Mouse (Mus musculus): Measurements from ENCODE around the gene Unc13a. TPM values are rescaled to one million over a fixed set of nuclear protein-coding genes. Genes with fewer than 3 reads are reported as not detected.

The Unc13a gene
- polyA plus RNA-seq, 1 experiment from 2014 or later: 0.68 TPM

DNA sequence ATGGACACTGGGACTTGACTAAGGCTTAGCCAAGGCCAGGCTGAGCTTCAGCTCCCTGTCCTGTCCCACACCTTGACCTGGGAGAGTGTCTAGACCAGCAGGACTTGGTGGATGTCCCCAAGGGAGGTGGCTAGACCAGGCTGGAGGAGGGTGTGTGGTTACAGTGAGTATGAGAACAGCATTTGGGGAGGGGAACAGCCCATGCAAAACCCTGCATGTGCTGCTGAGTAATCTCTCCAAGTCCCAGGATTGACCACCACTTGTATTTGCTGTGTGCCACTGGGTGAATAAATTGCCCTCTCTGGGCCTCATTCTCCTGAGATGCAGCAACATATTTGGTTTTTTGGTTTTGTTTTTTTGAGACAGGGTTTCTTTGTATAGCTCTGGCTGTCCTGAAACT, 73.2 kb downstream of the Unc13a start:
- no peak for ATAC-seq (ENCODE audit: low read depth)
- Histone ChIP-seq H3K27ac (ENCODE audit: low read length) (no peak overlapping the region), H3K4me2 (ENCODE audit: low read depth, low read length) (no peak overlapping the region), H3K9ac (ENCODE audit: low read length) (no peak overlapping the region), H3K9me3 (ENCODE audit: control insufficient read depth, low read length) (no peaks in the 10 kb centered on the region), H3K4me1 (replicated peaks; ENCODE audit: control insufficient read depth, insufficient read depth, low read length) (peaks cover 21% of the 10 kb centered on the region), H3K4me3 (ENCODE audit: low read length) (no peak overlapping the region), H3K27me3 (ENCODE audit: control insufficient read depth, insufficient read depth, low read depth, low read length) (peaks cover 19% of the 10 kb centered on the region), H3K36me3 (ENCODE audit: control insufficient read depth, insufficient read depth, low read length) (no peaks in the 10 kb centered on the region)

DNA sequence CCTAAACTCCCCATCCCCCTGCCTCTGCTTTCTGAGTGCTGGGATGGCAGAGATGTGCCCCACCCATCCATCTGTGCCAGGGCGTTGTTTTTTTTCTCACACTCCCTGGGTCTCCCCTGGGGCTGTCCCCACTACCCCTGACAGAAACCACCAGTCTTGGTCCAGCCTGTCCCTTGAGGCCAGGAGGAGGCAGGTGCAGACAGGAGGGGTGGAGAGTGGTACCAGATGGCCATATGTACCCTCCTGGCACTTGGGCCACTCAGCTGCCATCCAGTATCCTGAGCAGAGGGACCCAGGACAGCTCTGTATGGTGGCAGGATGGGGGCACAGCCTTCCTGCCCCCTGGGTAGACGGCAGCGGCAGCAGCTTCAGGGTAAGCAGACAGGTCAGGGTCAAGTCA, 74.1 kb downstream of the Unc13a start, which contains the start of gene Fam129c:
Gene Fam129c (plus strand): TSS at position 198 of the 400 bp plus-strand sequence.
- Histone ChIP-seq H3K9ac (ENCODE audit: low read length) (no peak within 1 kb of the TSS), H3K4me1 (replicated peaks; ENCODE audit: control insufficient read depth, insufficient read depth, low read length) (peaks cover 20% of the 10 kb centered on the region), H3K4me2 (ENCODE audit: low read depth, low read length) (no peak within 1 kb of the TSS), H3K4me3 (ENCODE audit: low read length) (no peak within 1 kb of the TSS), H3K27me3 (ENCODE audit: control insufficient read depth, insufficient read depth, low read depth, low read length) (peaks cover 15% of the 10 kb centered on the region), H3K9me3 (ENCODE audit: control insufficient read depth, low read length) (no peaks in the 10 kb centered on the region), H3K36me3 (ENCODE audit: control insufficient read depth, insufficient read depth, low read length) (no peaks in the 10 kb centered on the region), H3K27ac (ENCODE audit: low read length) (no peak within 1 kb of the TSS)
- 84% methylated on average over 3 of the region's 3 CpGs for WGBS
- no peak for ATAC-seq (ENCODE audit: low read depth)

DNA sequence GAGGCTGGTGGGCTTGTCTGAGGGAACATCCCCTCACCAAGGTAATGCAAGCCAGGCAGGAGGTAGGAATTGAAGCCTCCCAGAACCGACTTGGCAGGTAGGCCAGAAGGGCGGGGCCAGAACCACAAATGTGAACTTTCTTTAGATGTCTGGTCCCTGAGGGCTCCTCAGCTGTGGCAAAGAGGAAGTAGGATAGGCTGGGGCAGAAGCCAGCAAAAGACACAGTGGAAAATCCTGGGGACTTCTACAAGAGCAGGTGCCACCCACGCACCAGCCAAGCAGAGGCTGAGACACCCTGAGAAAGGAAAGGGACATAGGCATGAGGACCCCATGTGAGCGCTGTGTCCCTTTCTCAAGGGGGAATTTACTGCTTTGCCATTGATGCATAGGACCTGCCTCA, 74.8 kb downstream of the Unc13a start:
- WGBS: 75% methylated on average over 4 of the region's 4 CpGs

DNA sequence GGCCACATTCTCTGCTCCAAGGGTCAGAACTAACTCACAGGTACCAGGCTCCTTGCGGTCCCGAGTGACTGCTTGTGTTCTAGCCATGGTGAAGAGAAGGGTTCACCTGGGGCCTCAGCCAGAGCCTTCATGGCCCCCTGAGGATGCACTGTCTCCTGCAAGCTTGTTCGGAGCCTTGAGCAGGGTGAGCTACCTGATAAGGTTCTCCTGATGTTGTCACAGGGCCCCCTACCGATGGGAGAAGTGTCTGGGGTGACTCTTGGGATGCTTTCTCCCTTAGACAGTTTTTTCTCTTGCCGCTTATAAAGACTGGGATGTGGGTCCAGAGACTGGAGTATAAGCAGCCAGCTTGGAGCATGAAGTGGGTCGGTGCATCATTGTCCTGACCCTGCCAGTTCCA, 75.2 kb downstream of the Unc13a start:
- no peak overlapping the region for H3K4me2 ChIP-seq (ENCODE audit: low read depth, low read length)
- no peak for ATAC-seq (ENCODE audit: low read depth)

More for the DNA sequence above, 74.8 kb downstream of the Unc13a start:
- ATAC-seq (ENCODE audit: low read depth): no peak
- no peak overlapping the region for H3K9ac ChIP-seq (ENCODE audit: low read length)
- H3K4me3 ChIP-seq (ENCODE audit: low read length): no peak overlapping the region
- no peak overlapping the region for H3K4me2 ChIP-seq (ENCODE audit: low read depth, low read length)
- no peak overlapping the region for H3K27ac ChIP-seq (ENCODE audit: low read length)
- H3K36me3 ChIP-seq (ENCODE audit: control insufficient read depth, insufficient read depth, low read length): no peaks in the 10 kb centered on the region
- no peaks in the 10 kb centered on the region for H3K9me3 ChIP-seq (ENCODE audit: control insufficient read depth, low read length)
- peaks cover 9% of the 10 kb centered on the region; the same call in 1 of the 2 replicates for H3K27me3 ChIP-seq (ENCODE audit: control insufficient read depth, insufficient read depth, low read depth, low read length)
- H3K4me1 ChIP-seq (replicated peaks; ENCODE audit: control insufficient read depth, insufficient read depth, low read length): peaks cover 15% of the 10 kb centered on the region

DNA sequence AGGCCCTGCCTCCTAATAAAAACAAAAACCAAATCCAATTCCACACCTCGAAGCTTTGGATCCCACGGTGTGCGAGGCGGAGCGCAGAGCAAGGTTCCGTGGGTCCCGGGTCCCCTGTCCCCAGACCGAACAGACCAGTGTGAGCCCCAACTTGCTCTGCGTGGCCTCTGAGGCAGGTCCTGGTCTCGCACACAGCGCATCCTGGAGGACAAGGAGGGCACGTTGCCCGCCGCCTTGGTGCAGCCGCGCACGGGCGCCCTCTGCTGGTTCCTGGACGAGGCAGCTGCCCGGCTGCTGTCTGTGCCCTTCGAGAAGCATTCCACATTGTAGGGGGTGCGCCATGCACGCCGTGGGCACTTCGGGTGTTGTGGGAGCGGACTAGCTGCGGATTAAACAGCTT, 75.7 kb downstream of the Unc13a start:
- Histone ChIP-seq H3K36me3 (ENCODE audit: control insufficient read depth, insufficient read depth, low read length) (no peaks in the 10 kb centered on the region), H3K4me1 (replicated peaks; ENCODE audit: control insufficient read depth, insufficient read depth, low read length) (peaks cover 20% of the 10 kb centered on the region), H3K9me3 (ENCODE audit: control insufficient read depth, low read length) (no peaks in the 10 kb centered on the region), H3K4me3 (ENCODE audit: low read length) (no peak overlapping the region), H3K4me2 (ENCODE audit: low read depth, low read length) (peak overlapping the region; percentile 1; the same call in 1 of the 2 replicates), H3K9ac (ENCODE audit: low read length) (no peak overlapping the region; the same call in 1 of the 2 replicates), H3K27ac (ENCODE audit: low read length) (no peak overlapping the region), H3K27me3 (ENCODE audit: control insufficient read depth, insufficient read depth, low read depth, low read length) (peaks cover 2% of the 10 kb centered on the region; the same call in 1 of the 2 replicates)
- WGBS: 8% methylated on average over 27 of the region's 27 CpGs
- ATAC-seq (ENCODE audit: low read depth): peak; percentile 26

More for the DNA sequence above, 75.2 kb downstream of the Unc13a start:
- no peaks in the 10 kb centered on the region for H3K36me3 ChIP-seq (ENCODE audit: control insufficient read depth, insufficient read depth, low read length)
- 52% methylated on average over 6 of the region's 6 CpGs for WGBS
- no peak overlapping the region; the same call in 1 of the 2 replicates for H3K9ac ChIP-seq (ENCODE audit: low read length)
- no peak overlapping the region for H3K4me3 ChIP-seq (ENCODE audit: low read length)
- H3K27me3 ChIP-seq (ENCODE audit: control insufficient read depth, insufficient read depth, low read depth, low read length): peaks cover 5% of the 10 kb centered on the region; the same call in 1 of the 2 replicates
- H3K9me3 ChIP-seq (ENCODE audit: control insufficient read depth, low read length): no peaks in the 10 kb centered on the region
- H3K4me1 ChIP-seq (replicated peaks; ENCODE audit: control insufficient read depth, insufficient read depth, low read length): peaks cover 15% of the 10 kb centered on the region
- no peak overlapping the region for H3K27ac ChIP-seq (ENCODE audit: low read length)

DNA sequence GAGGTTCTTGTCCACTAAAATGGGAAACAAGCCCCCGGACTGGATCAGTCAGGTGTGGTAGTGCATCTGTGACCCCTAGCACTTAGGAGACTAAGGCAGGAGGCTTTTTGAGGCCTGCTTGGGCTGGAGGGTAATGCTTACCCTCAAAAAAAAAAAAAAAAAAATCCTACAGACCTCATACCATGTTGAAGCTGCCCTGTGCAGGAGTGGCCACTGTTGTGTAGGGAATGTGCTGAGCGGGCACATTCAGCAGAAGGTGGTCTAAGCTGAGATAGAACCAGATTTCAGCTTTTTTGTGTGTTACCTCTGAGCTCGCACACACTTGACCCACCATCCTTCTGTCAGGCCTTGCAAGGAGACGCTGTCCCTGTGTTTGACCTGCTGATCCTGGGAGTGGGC, 77.2 kb downstream of the Unc13a start:
- ATAC-seq (ENCODE audit: low read depth): no peak
- no peaks in the 10 kb centered on the region for H3K36me3 ChIP-seq (ENCODE audit: control insufficient read depth, insufficient read depth, low read length)
- peaks cover 21% of the 10 kb centered on the region for H3K4me1 ChIP-seq (replicated peaks; ENCODE audit: control insufficient read depth, insufficient read depth, low read length)
- no peak overlapping the region for H3K4me2 ChIP-seq (ENCODE audit: low read depth, low read length)
- H3K27me3 ChIP-seq (ENCODE audit: control insufficient read depth, insufficient read depth, low read depth, low read length): no peaks in the 10 kb centered on the region
- H3K9ac ChIP-seq (ENCODE audit: low read length): no peak overlapping the region
- H3K4me3 ChIP-seq (ENCODE audit: low read length): no peak overlapping the region
- H3K27ac ChIP-seq (ENCODE audit: low read length): no peak overlapping the region
- 96% methylated on average over 4 of the region's 4 CpGs for WGBS
- H3K9me3 ChIP-seq (ENCODE audit: control insufficient read depth, low read length): no peaks in the 10 kb centered on the region

DNA sequence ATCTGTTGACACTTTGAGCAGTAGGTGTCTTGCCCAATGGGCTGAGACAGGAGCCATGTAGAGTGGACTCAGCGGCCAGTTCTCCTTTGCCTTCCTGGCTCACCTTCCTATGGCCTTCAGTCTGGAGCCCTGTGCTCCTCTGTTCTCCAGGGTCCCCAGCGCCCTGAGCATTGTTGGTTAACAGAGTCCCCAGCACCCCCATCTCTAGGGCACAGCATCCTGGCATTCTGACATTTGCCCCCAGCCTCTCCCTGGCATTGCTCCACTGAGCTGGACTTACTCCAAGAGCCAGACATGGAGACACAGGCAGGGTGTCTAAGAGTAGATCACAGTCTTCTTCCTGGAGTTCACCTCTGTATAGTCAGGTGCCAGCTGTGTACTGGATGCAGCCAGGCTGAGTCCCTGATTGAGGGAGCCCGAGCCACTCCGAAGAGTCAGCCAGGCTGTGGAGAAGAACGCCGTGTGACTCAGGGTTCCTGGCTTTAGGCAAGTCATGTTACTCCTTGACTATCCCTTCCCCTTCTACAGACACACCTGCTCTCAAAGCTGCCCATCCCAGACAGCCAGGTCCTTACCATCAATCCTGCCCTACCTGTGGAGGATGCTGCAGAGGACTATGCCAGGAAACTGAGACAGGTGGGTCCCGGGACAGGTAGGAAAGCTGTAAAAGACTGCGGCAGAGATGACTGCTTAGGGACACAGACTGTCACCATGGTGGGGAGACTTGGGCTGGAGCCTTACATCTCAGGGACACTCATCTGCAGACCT, 77.8 kb downstream of the Unc13a start:
- Histone ChIP-seq H3K4me2 (ENCODE audit: low read depth, low read length) (no peak overlapping the region), H3K27me3 (ENCODE audit: control insufficient read depth, insufficient read depth, low read depth, low read length) (no peaks in the 10 kb centered on the region), H3K36me3 (ENCODE audit: control insufficient read depth, insufficient read depth, low read length) (no peaks in the 10 kb centered on the region), H3K4me1 (replicated peaks; ENCODE audit: control insufficient read depth, insufficient read depth, low read length) (peaks cover 21% of the 10 kb centered on the region), H3K9ac (ENCODE audit: low read length) (no peak overlapping the region; the same call in 1 of the 2 replicates), H3K4me3 (ENCODE audit: low read length) (no peak overlapping the region), H3K9me3 (ENCODE audit: control insufficient read depth, low read length) (no peaks in the 10 kb centered on the region), H3K27ac (ENCODE audit: low read length) (no peak overlapping the region)
- ATAC-seq (ENCODE audit: low read depth): no peak
- WGBS: 84% methylated on average over 8 of the region's 8 CpGs

DNA sequence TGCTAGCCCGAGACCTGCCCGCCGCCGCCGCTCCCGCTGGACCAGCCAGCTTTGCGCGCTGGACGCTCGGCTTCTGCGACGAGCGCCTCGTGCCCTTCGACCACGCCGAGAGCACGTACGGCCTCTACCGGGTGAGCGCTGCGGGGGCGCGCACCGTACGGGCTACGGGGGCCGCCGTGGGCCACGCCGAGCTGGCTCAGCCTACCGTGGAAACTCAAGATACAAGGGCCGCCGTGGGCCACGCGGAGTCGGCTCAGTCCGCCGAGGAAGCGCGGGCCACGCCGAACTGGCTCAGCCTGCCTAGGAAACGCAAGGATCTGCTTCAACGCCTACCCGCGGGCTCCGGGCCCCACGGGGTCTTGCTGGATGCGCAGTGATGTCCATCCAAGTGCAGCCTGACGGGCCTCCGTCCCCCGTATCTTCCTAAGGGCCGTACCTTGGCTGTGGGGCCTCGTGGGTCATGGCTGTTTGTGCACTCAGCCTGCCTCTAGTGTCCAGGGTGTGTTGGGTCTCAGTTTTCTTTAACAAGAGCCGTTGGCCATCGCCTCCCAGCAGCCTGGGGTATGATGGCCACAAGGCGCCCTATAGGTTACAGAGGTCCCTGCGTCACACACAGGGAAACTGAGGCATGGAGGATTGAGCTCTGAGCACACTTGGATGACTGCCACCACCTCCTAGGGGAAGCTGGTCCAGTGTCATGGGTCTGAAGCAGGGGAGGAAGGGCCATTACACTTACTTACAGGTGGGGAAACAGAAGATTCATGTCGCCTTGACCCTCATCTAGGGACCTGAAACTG, 79.0 kb downstream of the Unc13a start:
- peak overlapping the region; percentile 97 for H3K27ac ChIP-seq (ENCODE audit: low read length)
- H3K4me3 ChIP-seq (ENCODE audit: low read length): peak overlapping the region; percentile 86
- peaks cover 21% of the 10 kb centered on the region for H3K4me1 ChIP-seq (replicated peaks; ENCODE audit: control insufficient read depth, insufficient read depth, low read length)
- peak overlapping the region; percentile 88 for H3K4me2 ChIP-seq (ENCODE audit: low read depth, low read length)
- peak overlapping the region; percentile 97 for H3K9ac ChIP-seq (ENCODE audit: low read length)
- no peaks in the 10 kb centered on the region for H3K27me3 ChIP-seq (ENCODE audit: control insufficient read depth, insufficient read depth, low read depth, low read length)
- no peaks in the 10 kb centered on the region for H3K9me3 ChIP-seq (ENCODE audit: control insufficient read depth, low read length)
- H3K36me3 ChIP-seq (ENCODE audit: control insufficient read depth, insufficient read depth, low read length): no peaks in the 10 kb centered on the region
- WGBS: 3% methylated on average over 60 of the region's 60 CpGs
- peak; percentile 73 for ATAC-seq (ENCODE audit: low read depth)
